Mouse (Mus musculus) hindbrain, embryonic 12.5 days (tissue): Measurements from ENCODE around the gene Atp8b2. TPM values are rescaled to one million over a fixed set of nuclear protein-coding genes. Genes with fewer than 3 reads are reported as not detected.

Experiments
- ATAC-seq: fragments of 200-750 bp; cut with Nextera tagmentation; 2 replicates; pipeline ENCODE4 v1.8.0; 2017; ENCODE audit warnings: moderate TSS enrichment; ENCODE audit not compliant: low FRiP score
- H3K27ac ChIP-seq: fragments of 300-500 bp; sonication (generic); 2 replicates; pipeline ENCODE4 v1.5.1; 2016; ENCODE audit warnings: mild to moderate bottlenecking
- H3K27me3 ChIP-seq: fragments of 300-500 bp; sonication (generic); 2 replicates; pipeline ENCODE4 v1.6.1; 2016; ENCODE audit warnings: mild to moderate bottlenecking
- H3K36me3 ChIP-seq: fragments of 300-500 bp; sonication (generic); 2 replicates; pipeline ENCODE4 v1.6.1; 2016; ENCODE audit warnings: mild to moderate bottlenecking
- H3K4me1 ChIP-seq: fragments of 300-500 bp; sonication (generic); 2 replicates; pipeline ENCODE4 v1.6.1; 2016
- H3K4me2 ChIP-seq: fragments of 300-500 bp; sonication (generic); replicated peaks from 2 replicates; pipeline ENCODE4 v1.6.1; 2016; ENCODE audit warnings: mild to moderate bottlenecking
- H3K4me3 ChIP-seq: fragments of 300-500 bp; sonication (generic); 2 replicates; pipeline ENCODE4 v1.5.1; 2016; ENCODE audit warnings: mild to moderate bottlenecking
- H3K9ac ChIP-seq: fragments of 300-500 bp; sonication (generic); 2 replicates; pipeline ENCODE4 v1.6.1; 2016; ENCODE audit warnings: mild to moderate bottlenecking, moderate library complexity
- H3K9me3 ChIP-seq: fragments of 300-500 bp; sonication (generic); replicated peaks from 2 replicates; pipeline ENCODE4 v1.6.1; 2016; ENCODE audit warnings: mild to moderate bottlenecking
- WGBS: fragments of 180-500 bp; shearing (Covaris S2); methylation state at CpG from one replicate; pipeline ENCODE4 v1.1.7; 2016; 5-methylcytosine and 5-hydroxymethylcytosine counted together
- polyA plus RNA-seq: library from polyadenylated mRNA; unstranded; fragments of >200 nt; fragmentation: Nextera tagmentation; extraction: Ambion mirVana; gene quantifications from 2 replicates; pipeline ENCODE4 v1.2.1, GENCODE M21; 2016

Gene Atp8b2
- polyA plus RNA-seq, 1 experiment from 2014 or later, result 22.8 TPM

GRCm38 (mm10) chr3:89953420-89953819 lies 9.9 kb downstream of the Atp8b2 start:
- ATAC-seq, result no peak
- Histone ChIP-seq H3K27ac (no peak overlapping the region), H3K4me1 (0 out of 2 replicates have a peak, but pooled peaks cover under 1% of the 10 kb centered on the region), H3K9me3 (no peaks in the 10 kb centered on the region), H3K4me3 (no peak overlapping the region), H3K4me2 (no peak overlapping the region), H3K27me3 (no peaks in the 10 kb centered on the region), H3K9ac (no peak overlapping the region), H3K36me3 (peaks cover 97% of the 10 kb centered on the region)
- WGBS, result 14% methylated on average over 4 of the region's 4 CpGs

DNA sequence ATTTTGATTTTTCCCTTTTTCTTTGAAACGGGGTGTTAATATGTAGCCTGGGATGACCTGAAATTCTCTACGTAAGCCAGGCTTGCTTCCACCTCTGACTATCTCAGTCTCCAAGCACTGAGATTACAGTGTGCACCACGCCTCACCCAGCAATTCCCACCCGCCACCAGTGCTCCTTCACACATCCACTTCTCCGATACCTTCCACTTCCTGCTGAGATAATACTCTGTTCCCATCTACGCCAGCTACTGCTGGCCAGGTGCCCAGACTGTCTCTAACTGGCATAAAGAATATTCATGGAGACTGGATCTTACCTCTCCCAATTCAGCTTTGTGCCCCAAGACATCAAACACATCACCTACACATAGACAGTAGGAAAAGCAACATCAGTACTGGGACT lies 14.7 kb downstream of the Atp8b2 start:
- ATAC-seq, result no peak
- Histone ChIP-seq H3K36me3 (peaks cover 97% of the 10 kb centered on the region), H3K27ac (no peak overlapping the region), H3K4me2 (no peak overlapping the region), H3K9me3 (no peaks in the 10 kb centered on the region), H3K4me1 (no peaks in the 10 kb centered on the region), H3K9ac (no peak overlapping the region), H3K27me3 (no peaks in the 10 kb centered on the region), H3K4me3 (no peak overlapping the region)
- 88% methylated on average over 6 of the region's 6 CpGs for WGBS

- Histone ChIP-seq H3K4me3 (no peak overlapping the region), H3K27ac (no peak overlapping the region), H3K4me1 (no peaks in the 10 kb centered on the region), H3K9ac (no peak overlapping the region), H3K36me3 (peaks cover 100% of the 10 kb centered on the region), H3K9me3 (no peaks in the 10 kb centered on the region), H3K4me2 (no peak overlapping the region), H3K27me3 (no peaks in the 10 kb centered on the region)
- no peak for ATAC-seq
- 88% methylated on average over 11 of the region's 11 CpGs for WGBS
Measured at GRCm38 (mm10) chr3:89948021-89948420, 15.3 kb downstream of the Atp8b2 start.

DNA sequence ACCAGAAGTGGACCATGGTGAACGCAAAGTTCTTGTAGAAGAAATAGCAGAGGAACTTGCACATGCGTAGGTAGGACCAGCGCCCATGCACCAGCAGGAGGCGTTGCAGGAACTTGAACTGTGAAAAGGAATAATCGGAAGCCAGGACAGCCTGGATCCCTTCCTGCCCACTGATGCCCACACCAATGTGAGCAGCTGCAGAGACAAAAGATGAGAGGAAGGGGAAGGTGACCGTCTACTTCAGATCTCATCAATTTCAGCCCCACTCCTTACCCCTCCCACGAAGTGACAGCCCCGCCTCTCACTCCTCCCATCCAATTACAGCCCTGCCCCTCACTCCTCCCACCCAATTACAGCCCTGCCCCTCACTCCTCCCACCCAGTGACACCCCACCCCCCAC lies 18.3 kb downstream of the Atp8b2 start:
- no peaks in the 10 kb centered on the region for H3K4me1 ChIP-seq
- H3K27ac ChIP-seq, result no peak overlapping the region
- H3K4me2 ChIP-seq, result no peak overlapping the region
- WGBS, result 85% methylated on average over 8 of the region's 8 CpGs
- no peak for ATAC-seq
- no peak overlapping the region for H3K4me3 ChIP-seq
- H3K9ac ChIP-seq, result no peak overlapping the region
- H3K9me3 ChIP-seq, result no peaks in the 10 kb centered on the region
- peaks cover 100% of the 10 kb centered on the region for H3K36me3 ChIP-seq
- no peaks in the 10 kb centered on the region for H3K27me3 ChIP-seq

GRCm38 (mm10) chr3:89942894-89943293 lies 20.4 kb downstream of the Atp8b2 start:
- peaks cover 95% of the 10 kb centered on the region for H3K36me3 ChIP-seq
- H3K27ac ChIP-seq, result no peak overlapping the region
- no peaks in the 10 kb centered on the region for H3K9me3 ChIP-seq
- no peak overlapping the region for H3K4me2 ChIP-seq
- no peak for ATAC-seq
- WGBS, result 94% methylated on average over 9 of the region's 9 CpGs
- H3K4me1 ChIP-seq, result no peaks in the 10 kb centered on the region
- no peak overlapping the region for H3K9ac ChIP-seq
- H3K27me3 ChIP-seq, result no peaks in the 10 kb centered on the region
- no peak overlapping the region for H3K4me3 ChIP-seq

DNA sequence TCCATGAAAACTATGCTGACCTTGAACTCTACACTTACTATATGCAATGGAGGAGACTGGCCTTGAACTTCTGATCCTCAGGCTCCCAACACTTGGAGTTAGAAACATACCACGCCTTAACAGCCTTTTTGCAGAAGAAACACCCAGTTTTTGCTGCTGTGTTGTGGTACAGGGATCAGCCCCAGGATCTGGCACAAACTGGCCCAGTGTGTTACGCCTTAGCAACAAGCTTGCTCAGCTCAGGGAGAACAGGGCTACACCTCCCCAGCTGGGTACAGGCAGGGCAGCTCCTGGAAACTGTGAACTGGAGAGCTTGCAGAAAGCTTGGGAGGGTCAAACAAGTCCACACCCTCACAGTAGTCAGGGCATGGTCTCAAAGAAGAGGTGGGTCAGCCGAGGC lies 26.8 kb downstream of the Atp8b2 start:
- Histone ChIP-seq H3K36me3 (peaks cover 51% of the 10 kb centered on the region), H3K9ac (no peak overlapping the region), H3K4me3 (no peak overlapping the region), H3K9me3 (peaks cover 4% of the 10 kb centered on the region; the same call in 1 of the 2 replicates), H3K27ac (no peak overlapping the region), H3K4me2 (no peak overlapping the region), H3K27me3 (no peaks in the 10 kb centered on the region), H3K4me1 (no peaks in the 10 kb centered on the region)
- 94% methylated on average over 3 of the region's 3 CpGs for WGBS
- ATAC-seq, result no peak

- Histone ChIP-seq H3K27ac (no peak overlapping the region), H3K9me3 (peaks cover 4% of the 10 kb centered on the region; the same call in 1 of the 2 replicates), H3K4me2 (no peak overlapping the region), H3K36me3 (peaks cover 21% of the 10 kb centered on the region), H3K4me1 (no peaks in the 10 kb centered on the region), H3K27me3 (no peaks in the 10 kb centered on the region), H3K9ac (no peak overlapping the region), H3K4me3 (no peak overlapping the region)
- WGBS, result 92% methylated on average over 2 of the region's 2 CpGs
- no peak for ATAC-seq
Measured at GRCm38 (mm10) chr3:89932925-89933324, 30.4 kb downstream of the Atp8b2 start.

- Histone ChIP-seq H3K36me3 (no peaks in the 10 kb centered on the region), H3K9ac (no peak overlapping the region), H3K27ac (no peak overlapping the region), H3K27me3 (no peaks in the 10 kb centered on the region), H3K4me2 (no peak overlapping the region), H3K4me1 (no peaks in the 10 kb centered on the region), H3K4me3 (no peak overlapping the region), H3K9me3 (peaks cover 3% of the 10 kb centered on the region; the same call in 1 of the 2 replicates)
- WGBS, result 84% methylated on average over 4 of the region's 4 CpGs
- no peak for ATAC-seq
Measured at GRCm38 (mm10) chr3:89928956-89929355, 34.4 kb downstream of the Atp8b2 start.

DNA sequence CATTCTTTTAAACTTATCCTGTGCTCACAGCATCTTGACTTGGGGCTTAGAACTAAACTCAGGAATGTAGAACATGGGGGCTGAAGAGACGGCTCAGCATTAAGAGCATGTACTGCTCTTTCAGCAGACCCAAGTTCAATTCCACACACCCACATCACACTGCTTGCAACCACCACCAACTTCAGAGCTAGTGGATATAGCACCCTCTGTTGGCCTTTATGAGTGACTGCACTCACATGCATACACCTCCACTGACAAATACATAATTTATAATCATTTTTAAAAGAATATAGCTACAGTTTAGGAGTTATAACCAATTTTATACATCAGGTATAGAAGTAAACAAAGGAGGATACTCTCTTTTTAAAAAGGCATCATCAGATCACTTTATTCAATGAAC lies 36.9 kb downstream of the Atp8b2 start:
- Histone ChIP-seq H3K9ac (no peak overlapping the region), H3K4me3 (no peak overlapping the region), H3K36me3 (no peaks in the 10 kb centered on the region), H3K27me3 (no peaks in the 10 kb centered on the region), H3K27ac (no peak overlapping the region), H3K4me1 (no peaks in the 10 kb centered on the region), H3K4me2 (no peak overlapping the region), H3K9me3 (no peaks in the 10 kb centered on the region)
- WGBS, result 100% methylated on average over 1 of the region's 1 CpGs
- ATAC-seq, result no peak

DNA sequence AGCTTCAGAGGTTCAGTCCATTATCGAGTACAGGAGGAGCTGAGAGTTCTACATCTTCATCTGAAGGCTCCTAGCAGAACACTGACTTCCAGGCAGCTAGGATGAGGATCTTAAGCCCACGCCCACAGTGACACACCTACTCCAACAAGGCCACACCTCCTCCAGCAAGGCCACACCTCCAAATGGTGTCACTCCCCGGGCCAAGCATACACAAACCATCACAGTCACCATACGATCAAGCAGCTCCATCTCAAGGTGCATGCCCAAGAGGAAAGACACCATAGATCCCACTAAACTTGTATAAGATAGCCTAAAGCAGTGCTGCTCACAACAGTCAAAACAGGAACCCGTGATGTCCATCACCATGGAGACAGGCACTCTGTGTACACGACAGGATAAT lies 42.6 kb downstream of the Atp8b2 start:
- no peaks in the 10 kb centered on the region for H3K36me3 ChIP-seq
- 67% methylated on average over 6 of the region's 6 CpGs for WGBS
- H3K4me2 ChIP-seq, result no peak overlapping the region
- H3K9me3 ChIP-seq, result no peaks in the 10 kb centered on the region
- H3K27ac ChIP-seq, result no peak overlapping the region
- no peaks in the 10 kb centered on the region for H3K27me3 ChIP-seq
- no peaks in the 10 kb centered on the region for H3K4me1 ChIP-seq
- ATAC-seq, result no peak
- no peak overlapping the region for H3K9ac ChIP-seq
- no peak overlapping the region for H3K4me3 ChIP-seq

- H3K27me3 ChIP-seq, result peaks cover 24% of the 10 kb centered on the region
- ATAC-seq, result no peak
- peaks cover 11% of the 10 kb centered on the region for H3K4me1 ChIP-seq
- no peak overlapping the region for H3K27ac ChIP-seq
- no peak overlapping the region for H3K4me3 ChIP-seq
- no peaks in the 10 kb centered on the region for H3K9me3 ChIP-seq
- no peaks in the 10 kb centered on the region for H3K36me3 ChIP-seq
- WGBS, result 52% methylated on average over 3 of the region's 3 CpGs
- H3K9ac ChIP-seq, result no peak overlapping the region
- H3K4me2 ChIP-seq, result no peak overlapping the region
Measured at GRCm38 (mm10) chr3:89917408-89917807, 45.9 kb downstream of the Atp8b2 start.

DNA sequence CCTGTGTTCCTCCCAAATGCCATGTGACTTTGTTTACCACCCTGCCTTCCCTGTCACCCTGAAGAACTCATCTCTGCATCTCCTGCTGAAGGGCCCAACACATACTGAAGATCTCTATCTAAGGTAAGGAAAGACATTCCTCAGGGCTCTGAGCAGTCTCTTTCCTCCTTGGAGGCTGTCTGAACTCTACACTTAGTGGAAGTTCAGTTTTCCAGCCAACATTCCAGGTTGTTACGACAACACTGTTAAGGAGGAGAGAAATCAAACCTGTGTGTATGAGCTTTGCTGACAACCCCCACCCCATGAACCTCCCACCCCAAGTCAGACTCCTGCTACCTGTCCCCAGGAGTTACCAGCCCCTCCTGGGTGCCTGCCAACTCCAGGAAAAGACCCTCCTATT lies 46.7 kb downstream of the Atp8b2 start:
- Histone ChIP-seq H3K9ac (no peak overlapping the region), H3K4me1 (peaks cover 12% of the 10 kb centered on the region), H3K27ac (no peak overlapping the region), H3K9me3 (no peaks in the 10 kb centered on the region), H3K4me3 (no peak overlapping the region), H3K27me3 (peaks cover 32% of the 10 kb centered on the region), H3K36me3 (no peaks in the 10 kb centered on the region), H3K4me2 (no peak overlapping the region)
- 87% methylated on average over 1 of the region's 1 CpGs for WGBS
- ATAC-seq, result no peak

- Histone ChIP-seq H3K4me1 (peaks cover 14% of the 10 kb centered on the region), H3K27me3 (peaks cover 45% of the 10 kb centered on the region), H3K36me3 (no peaks in the 10 kb centered on the region), H3K9me3 (no peaks in the 10 kb centered on the region), H3K9ac (no peak overlapping the region), H3K27ac (no peak overlapping the region), H3K4me3 (no peak overlapping the region), H3K4me2 (no peak overlapping the region)
- WGBS, result 87% methylated on average over 4 of the region's 4 CpGs
- ATAC-seq, result no peak
Measured at GRCm38 (mm10) chr3:89914700-89915099, 48.6 kb downstream of the Atp8b2 start.
